Mouse (Mus musculus) heart, adult 2 months (tissue): ENCODE data around the gene Gm20388.

Source experiments
- CTCF ChIP-seq: fragments of 200-600 bp; IDR thresholded peaks from 2 replicates; pipeline ENCODE4 v1.8.1; 2022; ENCODE audit warnings: antibody characterized with exemption, mild to moderate bottlenecking, moderate library complexity
- EP300 ChIP-seq: fragments of 200-500 bp; IDR thresholded peaks from 2 replicates; pipeline ENCODE4 v1.6.1; 2011; ENCODE audit warnings: low read depth, low read length, control low read depth; ENCODE audit not compliant: insufficient read depth
- POLR2A ChIP-seq: fragments of 200-500 bp; IDR thresholded peaks from 2 replicates; pipeline ENCODE4 v1.6.1; 2011; ENCODE audit warnings: mild to moderate bottlenecking, low read depth, low read length, control low read depth; ENCODE audit not compliant: insufficient read depth

- TF ChIP-seq CTCF (no peak), POLR2A (no peak), EP300 (no peak)
Measured at GRCm38 (mm10) chr8:121903977-121904376, 1993.3 kb downstream of the Gm20388 start.
